Mouse (Mus musculus): ENCODE measurements around the gene Gm10392. TPM values are rescaled to one million over a fixed set of nuclear protein-coding genes. Genes with fewer than 3 reads are reported as not detected.

Gm10392 gene
- total RNA-seq, 2 experiments from 2014 or later = 0.09 TPM; not detected in 1

Other genes starting within 250 kb of the Gm10392 start
- not detected in 2 replicates for gene Coro6, start 56.8 kb downstream of the Gm10392 start, total RNA-seq (2015; ENCODE audit: low replicate concordance)
- gene Coro6, start 56.8 kb downstream of the Gm10392 start, total RNA-seq (2017; ENCODE audit: low replicate concordance) = not detected in 2 replicates
- 0.77 TPM in 1 of 2 replicates, not detected in the other for gene Ankrd13b, start 29.5 kb downstream of the Gm10392 start, total RNA-seq (2015; ENCODE audit: low replicate concordance)
- gene Ankrd13b, start 29.5 kb downstream of the Gm10392 start, total RNA-seq (2017; ENCODE audit: low replicate concordance) = 4.1 TPM in 1 of 2 replicates, not detected in the other
- gene Git1, start 25.6 kb downstream of the Gm10392 start, total RNA-seq (2015; ENCODE audit: low replicate concordance) = 9.2 and 11.5 TPM in 2 replicates
- gene Git1, start 25.6 kb downstream of the Gm10392 start, total RNA-seq (2017; ENCODE audit: low replicate concordance) = 4.4 and 5.6 TPM in 2 replicates
- 2.9 TPM in 1 of 2 replicates, not detected in the other for gene Abhd15, start 4.1 kb downstream of the Gm10392 start, total RNA-seq (2015; ENCODE audit: low replicate concordance)
- 0.14 and 2.5 TPM in 2 replicates for gene Abhd15, start 4.1 kb downstream of the Gm10392 start, total RNA-seq (2017; ENCODE audit: low replicate concordance)
- gene Trp53i13, start 3.2 kb downstream of the Gm10392 start, total RNA-seq (2015; ENCODE audit: low replicate concordance) = not detected in 2 replicates
- gene Trp53i13, start 3.2 kb downstream of the Gm10392 start, total RNA-seq (2017; ENCODE audit: low replicate concordance) = not detected in 2 replicates
- 9.8 and 20.9 TPM in 2 replicates for gene Taok1, start 88.6 kb upstream of the Gm10392 start, total RNA-seq (2015; ENCODE audit: low replicate concordance)
- gene Taok1, start 88.6 kb upstream of the Gm10392 start, total RNA-seq (2017; ENCODE audit: low replicate concordance) = 24.4 and 25.3 TPM in 2 replicates
- gene Nufip2, start 167.0 kb upstream of the Gm10392 start, total RNA-seq (2015; ENCODE audit: low replicate concordance) = 17.8 and 29.8 TPM in 2 replicates
- 21.2 and 25.6 TPM in 2 replicates for gene Nufip2, start 167.0 kb upstream of the Gm10392 start, total RNA-seq (2017; ENCODE audit: low replicate concordance)
- not detected in 2 replicates for gene Cryba1, start 206.1 kb upstream of the Gm10392 start, total RNA-seq (2015; ENCODE audit: low replicate concordance)
- gene Cryba1, start 206.1 kb upstream of the Gm10392 start, total RNA-seq (2017; ENCODE audit: low replicate concordance) = not detected in 2 replicates
- gene Myo18a, start 244.0 kb upstream of the Gm10392 start, total RNA-seq (2015; ENCODE audit: low replicate concordance) = 17.5 and 18.6 TPM in 2 replicates
- 14.6 and 22.2 TPM in 2 replicates for gene Myo18a, start 244.0 kb upstream of the Gm10392 start, total RNA-seq (2017; ENCODE audit: low replicate concordance)

Measured in erythroblast, adult 5-6 weeks (primary cell).